Mouse (Mus musculus) brown adipose tissue, adult 24 weeks (tissue): Measurements from ENCODE around the gene Apbb1. TPM values are rescaled to one million over a fixed set of nuclear protein-coding genes. Genes with fewer than 3 reads are reported as not detected.

ENCODE experiments used
- H3K27ac ChIP-seq: fragments of 200-500 bp; replicated peaks from 2 replicates; pipeline ENCODE4 v1.5.1; 2012; ENCODE audit warnings: low read depth, mild to moderate bottlenecking, low read length
- H3K4me1 ChIP-seq: fragments of 200-500 bp; 2 replicates; pipeline ENCODE4 v1.6.1; 2012; ENCODE audit warnings: low read length, mixed read lengths; ENCODE audit not compliant: control insufficient read depth, insufficient read depth, insufficient read length
- H3K4me3 ChIP-seq: fragments of 200-500 bp; 2 replicates; pipeline ENCODE4 v1.5.1; 2012; ENCODE audit warnings: low read depth, mild to moderate bottlenecking, low read length, moderate library complexity; ENCODE audit not compliant: insufficient read depth
- polyA plus RNA-seq: library from polyadenylated mRNA; stranded (reverse); fragments of >200 nt; gene quantifications from 2 replicates; pipeline ENCODE4 v1.2.4, GENCODE M21; 2012; ENCODE audit not compliant: missing spikeins, insufficient read depth, insufficient read length

The Apbb1 gene
- 4.7 and 5.9 TPM in 2 replicates for polyA plus RNA-seq

- H3K27ac ChIP-seq: no peak within 1 kb of the TSS
- no peaks in the 10 kb centered on the region for H3K4me1 ChIP-seq
- peak within 1 kb of the TSS; percentile 99 for H3K4me3 ChIP-seq
Measured at GRCm38 (mm10) chr7:105581094-105581703, at the start of gene Apbb1. Gene Apbb1, minus strand, starts transcription at chr7:105581653.

- peak overlapping the region; percentile 50 for H3K27ac ChIP-seq
- peaks cover 12% of the 10 kb centered on the region for H3K4me1 ChIP-seq
- no peak overlapping the region for H3K4me3 ChIP-seq
Measured at GRCm38 (mm10) chr7:105628633-105629032, 47.2 kb upstream of the Apbb1 start.

DNA sequence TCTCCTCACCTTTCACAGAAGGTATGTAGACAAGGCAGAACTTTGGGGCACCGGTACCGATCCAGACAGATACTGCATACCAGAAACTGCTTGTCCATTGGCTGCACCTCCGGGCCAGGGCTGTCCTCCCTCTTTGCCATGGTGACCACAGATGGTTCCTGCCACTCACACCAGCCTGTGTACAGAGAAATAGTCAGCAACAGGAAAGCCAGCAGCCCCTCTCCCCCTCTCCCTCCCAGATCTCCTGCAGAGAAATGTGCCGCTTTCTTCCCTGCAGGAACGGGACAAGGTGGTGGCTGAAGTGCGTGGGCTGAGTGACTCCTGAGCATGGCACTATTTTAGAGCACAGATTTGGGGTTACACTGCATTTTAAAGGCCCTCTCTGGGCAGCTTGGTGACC, 43.9 kb upstream of the Apbb1 start:
- H3K27ac ChIP-seq: no peak overlapping the region

DNA sequence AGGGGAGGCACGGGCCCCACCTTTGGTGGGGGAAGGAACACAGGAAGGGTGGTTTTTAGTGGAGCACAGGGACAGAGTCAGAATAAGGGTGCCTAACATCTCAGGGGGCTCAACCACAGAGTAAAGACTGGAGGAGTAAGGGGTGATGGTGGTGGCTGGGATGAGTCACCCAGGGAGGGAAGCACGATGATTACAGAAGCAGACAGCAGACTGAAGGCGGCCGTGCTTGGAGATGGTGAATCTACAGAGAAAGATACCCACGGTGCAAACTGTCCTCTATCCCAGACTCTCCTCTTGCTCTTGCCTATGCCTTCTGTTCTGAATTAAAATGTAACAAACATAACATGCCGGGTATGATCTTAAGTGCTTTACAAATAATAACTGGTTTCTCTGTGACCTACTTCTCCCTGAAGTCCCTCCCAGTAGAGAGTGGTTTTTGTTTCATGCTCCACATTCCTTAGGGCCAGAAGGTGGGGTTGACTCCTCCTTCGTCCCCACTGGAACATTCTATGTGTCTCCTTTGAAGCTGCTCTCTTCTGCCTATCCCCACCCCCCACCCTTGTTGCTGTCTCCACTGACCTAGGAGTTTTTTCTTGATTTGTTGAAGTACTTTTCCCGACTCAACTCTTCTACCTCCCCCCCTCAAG, 40.3 kb upstream of the Apbb1 start:
- Histone ChIP-seq H3K27ac (no peak overlapping the region), H3K4me3 (no peak overlapping the region), H3K4me1 (no peaks in the 10 kb centered on the region)

More for the DNA sequence above, 43.9 kb upstream of the Apbb1 start:
- peaks cover 6% of the 10 kb centered on the region; the same call in 1 of the 2 replicates for H3K4me1 ChIP-seq
- H3K4me3 ChIP-seq: no peak overlapping the region

GRCm38 (mm10) chr7:105621053-105621452, 39.6 kb upstream of the Apbb1 start:
- Histone ChIP-seq H3K4me1 (no peaks in the 10 kb centered on the region), H3K4me3 (no peak overlapping the region), H3K27ac (no peak overlapping the region)

DNA sequence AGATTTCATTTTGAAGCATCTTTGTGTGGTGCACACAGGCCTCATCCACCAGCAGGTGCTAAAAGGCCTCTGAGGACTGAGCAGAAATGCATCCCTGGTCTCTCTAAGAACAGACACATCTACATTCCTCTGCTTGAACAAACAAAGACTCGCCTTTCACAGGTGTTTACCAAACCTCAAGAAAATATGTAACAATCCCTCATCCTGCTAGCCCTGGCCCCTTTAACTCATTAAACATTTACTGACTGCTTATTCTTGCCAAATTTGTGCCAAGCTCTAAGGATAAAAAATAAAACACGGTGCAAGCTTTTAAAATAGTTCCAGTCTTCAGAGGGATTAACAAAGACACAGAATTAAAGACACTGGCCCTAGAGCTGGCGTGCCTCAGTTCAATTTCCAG, 38.2 kb upstream of the Apbb1 start:
- Histone ChIP-seq H3K27ac (no peak overlapping the region), H3K4me1 (no peaks in the 10 kb centered on the region), H3K4me3 (no peak overlapping the region)

DNA sequence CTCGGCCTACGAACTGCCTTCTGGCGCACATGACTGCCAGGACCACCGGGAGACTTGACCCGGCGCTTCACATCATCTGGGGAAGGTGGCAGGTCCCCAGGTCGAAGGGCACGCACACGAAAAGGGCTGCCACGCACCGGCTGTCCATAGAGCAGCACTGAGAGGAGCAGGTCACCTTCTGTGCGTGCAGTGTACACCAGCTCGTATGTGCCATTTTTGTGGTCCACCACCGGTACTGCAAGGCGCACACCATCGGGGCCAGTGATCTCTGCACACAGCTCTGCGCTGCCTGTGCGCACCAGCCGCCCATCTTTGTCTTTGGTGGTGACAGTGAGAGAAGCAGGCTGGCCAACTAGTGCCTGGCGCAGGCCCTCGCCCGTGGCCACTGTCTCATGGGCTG, 36.4 kb upstream of the Apbb1 start:
- Histone ChIP-seq H3K27ac (no peak overlapping the region), H3K4me1 (no peaks in the 10 kb centered on the region), H3K4me3 (no peak overlapping the region)

- H3K4me3 ChIP-seq: no peak overlapping the region
- H3K27ac ChIP-seq: no peak overlapping the region
- no peaks in the 10 kb centered on the region for H3K4me1 ChIP-seq
Measured at GRCm38 (mm10) chr7:105616561-105616960, 35.1 kb upstream of the Apbb1 start.

GRCm38 (mm10) chr7:105615720-105616119, 34.3 kb upstream of the Apbb1 start:
- Histone ChIP-seq H3K27ac (no peak overlapping the region), H3K4me3 (no peak overlapping the region), H3K4me1 (no peaks in the 10 kb centered on the region)

DNA sequence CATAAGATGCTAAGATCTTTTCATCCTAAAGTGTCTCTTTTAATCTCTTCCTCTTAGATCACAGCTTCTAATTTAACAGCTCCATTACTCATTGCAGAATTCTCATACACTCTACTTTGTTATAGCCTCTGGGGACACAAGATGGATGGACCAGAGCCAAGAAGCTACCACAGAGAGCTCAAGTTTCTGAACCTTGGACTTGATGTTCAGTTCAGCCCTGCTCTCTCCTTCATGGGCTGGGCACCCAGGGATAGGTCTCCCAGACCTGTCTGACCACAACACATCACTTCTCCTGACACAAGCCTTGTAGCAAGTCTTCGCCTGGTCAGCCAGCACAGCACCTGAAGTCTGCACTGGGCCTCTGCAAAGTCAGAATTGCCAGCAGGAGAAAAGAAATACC, 32.9 kb upstream of the Apbb1 start:
- Histone ChIP-seq H3K27ac (no peak overlapping the region), H3K4me1 (no peaks in the 10 kb centered on the region), H3K4me3 (no peak overlapping the region)

- H3K4me1 ChIP-seq: no peaks in the 10 kb centered on the region
- H3K27ac ChIP-seq: no peak overlapping the region
- H3K4me3 ChIP-seq: no peak overlapping the region
Measured at GRCm38 (mm10) chr7:105611767-105612166, 30.3 kb upstream of the Apbb1 start.

DNA sequence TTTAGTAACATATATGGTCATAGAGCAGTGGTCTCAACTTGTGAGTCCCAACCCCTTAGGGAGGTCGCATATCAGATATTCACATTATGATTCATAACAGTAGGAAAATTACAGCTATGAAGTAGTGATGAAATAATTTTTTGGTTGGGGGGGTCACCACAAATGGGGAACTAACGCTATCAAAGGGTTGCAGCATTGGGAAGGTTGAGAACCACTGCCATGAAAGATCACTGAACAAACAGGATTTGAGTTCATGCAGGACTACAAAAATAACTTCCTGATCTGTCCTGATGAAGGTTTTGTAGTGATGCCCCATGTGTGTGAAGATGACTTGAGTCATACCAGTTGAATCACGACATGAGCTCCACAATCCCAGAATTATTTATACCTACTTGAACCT, 27.0 kb upstream of the Apbb1 start:
- H3K4me1 ChIP-seq: no peaks in the 10 kb centered on the region
- H3K4me3 ChIP-seq: no peak overlapping the region
- no peak overlapping the region for H3K27ac ChIP-seq

DNA sequence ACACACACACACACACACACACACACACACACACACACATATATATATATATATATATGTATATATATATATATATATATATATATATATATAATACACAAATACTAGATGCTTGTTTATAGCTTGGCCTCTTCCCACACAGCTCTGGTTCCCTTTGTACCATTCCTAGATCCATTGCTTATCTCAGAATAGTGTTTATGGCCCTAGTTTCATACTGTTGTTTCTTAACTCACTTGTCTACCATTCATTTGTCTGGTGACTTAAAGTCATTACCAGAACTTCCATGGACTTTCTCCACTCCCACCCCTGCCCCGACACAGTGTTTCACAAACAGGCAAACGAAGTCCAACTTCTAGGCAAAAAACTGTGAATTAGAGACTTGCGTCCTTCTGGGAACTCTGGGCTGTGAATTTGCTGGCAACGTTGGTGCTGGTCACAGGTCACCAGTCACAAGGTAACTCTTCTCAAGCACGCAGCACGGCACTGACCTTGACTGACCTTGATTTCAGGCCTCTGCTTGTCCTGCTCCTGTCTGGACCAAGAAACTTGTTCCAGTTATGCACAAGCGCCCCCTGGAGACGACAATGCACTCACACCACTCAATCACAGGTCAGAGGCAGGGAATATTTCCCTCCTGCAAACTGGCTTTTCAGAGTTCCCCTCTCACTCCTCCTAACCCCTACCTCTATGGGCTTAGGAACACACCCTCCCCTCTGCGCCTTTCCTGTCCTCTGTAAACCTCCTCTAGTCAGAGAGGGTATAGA, 21.6 kb upstream of the Apbb1 start:
- peak overlapping the region; percentile 88 for H3K27ac ChIP-seq
- H3K4me1 ChIP-seq: peaks cover 4% of the 10 kb centered on the region; the same call in 1 of the 2 replicates
- no peak overlapping the region for H3K4me3 ChIP-seq

DNA sequence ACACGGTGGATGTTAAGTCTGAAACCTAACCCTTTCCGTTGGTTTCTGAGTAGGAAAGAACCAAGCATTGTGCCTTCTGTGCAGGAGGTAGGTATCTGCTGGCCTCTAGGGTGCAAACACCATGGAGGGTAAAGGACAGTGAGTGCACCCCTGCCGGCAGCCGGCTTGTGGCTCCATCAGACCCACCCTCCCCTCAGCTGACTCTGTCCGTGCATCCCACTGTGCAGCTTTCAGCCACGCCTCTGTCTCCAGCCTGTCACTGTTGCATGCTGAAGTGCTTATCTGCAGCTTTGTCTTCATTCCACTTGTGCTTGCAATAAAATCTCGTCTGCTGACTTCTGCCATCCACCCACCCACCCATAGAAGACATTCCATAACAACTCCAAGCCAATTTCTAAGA, 8.6 kb upstream of the Apbb1 start:
- Histone ChIP-seq H3K4me1 (no peaks in the 10 kb centered on the region), H3K27ac (no peak overlapping the region), H3K4me3 (no peak overlapping the region)

GRCm38 (mm10) chr7:105588325-105588912, 7.0 kb upstream of the Apbb1 start:
- no peaks in the 10 kb centered on the region for H3K4me1 ChIP-seq
- no peak overlapping the region for H3K4me3 ChIP-seq
- H3K27ac ChIP-seq: no peak overlapping the region
